Mouse (Mus musculus) lung, postnatal 0 days (tissue): ENCODE measurements around the gene Clba1. TPM values are rescaled to one million over a fixed set of nuclear protein-coding genes. Genes with fewer than 3 reads are reported as not detected.
A peak's percentile ranks its signal among the peaks of the same experiment; 100 is the strongest.

Experiments
- ATAC-seq: fragments of 200-750 bp; cut with Nextera tagmentation; 2 replicates; pipeline ENCODE4 v1.8.0; 2017; ENCODE audit warnings: moderate library complexity
- DNase-seq: peaks from one replicate; pipeline ENCODE4 v3.0.0-alpha.2; 2016; ENCODE audit warnings: low spot score
- H3K27ac ChIP-seq: fragments of 300-500 bp; sonication (generic); 2 replicates; pipeline ENCODE4 v1.5.1; 2014; ENCODE audit warnings: antibody characterized with exemption, mild to moderate bottlenecking, low read length, mixed read lengths
- H3K27me3 ChIP-seq: fragments of 300-500 bp; sonication (generic); replicated peaks from 2 replicates; pipeline ENCODE4 v1.6.1; 2014; ENCODE audit warnings: low read length, mixed read lengths; ENCODE audit not compliant: insufficient read depth
- H3K36me3 ChIP-seq: fragments of 300-500 bp; sonication (generic); 2 replicates; pipeline ENCODE4 v1.6.1; 2014; ENCODE audit warnings: low read length, mixed read lengths; ENCODE audit not compliant: insufficient read depth
- H3K4me1 ChIP-seq: fragments of 300-500 bp; sonication (generic); 2 replicates; pipeline ENCODE4 v1.6.1; 2014; ENCODE audit warnings: antibody characterized with exemption, low read depth, low read length, mixed read lengths; ENCODE audit not compliant: insufficient read depth
- H3K4me2 ChIP-seq: fragments of 300-500 bp; sonication (generic); replicated peaks from 2 replicates; pipeline ENCODE4 v1.6.1; 2014; ENCODE audit warnings: low read depth, mild to moderate bottlenecking, low read length, moderate library complexity, mixed read lengths
- H3K4me3 ChIP-seq: fragments of 300-500 bp; sonication (generic); 2 replicates; pipeline ENCODE4 v1.5.1; 2014; ENCODE audit warnings: low read depth, low read length
- H3K9ac ChIP-seq: fragments of 300-500 bp; sonication (generic); replicated peaks from 2 replicates; pipeline ENCODE4 v1.6.1; 2014; ENCODE audit warnings: low read depth, mild to moderate bottlenecking
- H3K9me3 ChIP-seq: fragments of 300-500 bp; sonication (generic); 2 replicates; pipeline ENCODE4 v1.6.1; 2016; ENCODE audit warnings: low read length, mixed read lengths
- CTCF ChIP-seq: IDR thresholded peaks from 2 replicates; pipeline ENCODE4 v1.5.1; 2016; ENCODE audit warnings: antibody characterized with exemption, mild to moderate bottlenecking
- EP300 ChIP-seq: IDR thresholded peaks from 2 replicates; pipeline ENCODE4 v1.6.1; 2016; ENCODE audit warnings: antibody characterized with exemption, mild to moderate bottlenecking, control low read depth
- WGBS: fragments of 180-500 bp; shearing (Covaris S2); extraction: QIAGEN DNeasy Blood & Tissue Kit; methylation state at CpG from one replicate; pipeline ENCODE4 v1.1.7; 2014; 5-methylcytosine and 5-hydroxymethylcytosine counted together
- polyA plus RNA-seq: library from polyadenylated mRNA; unstranded; fragments of >200 nt; fragmentation: Nextera tagmentation; extraction: Ambion mirVana; gene quantifications from 2 replicates; pipeline ENCODE4 v1.2.1, GENCODE M21; 2015

Clba1 gene
- polyA plus RNA-seq, 1 experiment from 2014 or later = 17.8 TPM

GRCm38 (mm10) chr12:112864804-112865203 is 56.1 kb downstream of the Clba1 start:
- DNase-seq = peak; percentile 60
- Histone ChIP-seq H3K27ac (no peak overlapping the region), H3K9ac (no peak overlapping the region), H3K4me1 (no peaks in the 10 kb centered on the region), H3K9me3 (no peaks in the 10 kb centered on the region), H3K4me3 (no peak overlapping the region), H3K36me3 (no peaks in the 10 kb centered on the region), H3K27me3 (no peaks in the 10 kb centered on the region), H3K4me2 (no peak overlapping the region)
- WGBS = 71% methylated on average over 7 of the region's 7 CpGs
- TF ChIP-seq CTCF (no peak), EP300 (no peak)
- peak; percentile 23; the same call in 1 of the 2 replicates for ATAC-seq

Other genes starting within 250 kb of the Clba1 start
- gene Inf2, start 220.2 kb upstream of the Clba1 start, polyA plus RNA-seq = 4.9 and 5.2 TPM in 2 replicates
- 29.9 and 43.0 TPM in 2 replicates for gene Adssl1, start 188.9 kb upstream of the Clba1 start, polyA plus RNA-seq
- 130 and 152 TPM in 2 replicates for gene Siva1, start 164.3 kb upstream of the Clba1 start, polyA plus RNA-seq
- gene Akt1, start 134.1 kb upstream of the Clba1 start, polyA plus RNA-seq = 78.8 and 91.3 TPM in 2 replicates
- 14.0 and 14.6 TPM in 2 replicates for gene Zbtb42, start 130.1 kb upstream of the Clba1 start, polyA plus RNA-seq
- 17.5 and 20.8 TPM in 2 replicates for gene Cep170b, start 88.5 kb upstream of the Clba1 start, polyA plus RNA-seq
- 19.6 and 23.8 TPM in 2 replicates for gene Pld4, start 48.3 kb upstream of the Clba1 start, polyA plus RNA-seq
- 4.8 and 4.9 TPM in 2 replicates for gene Ahnak2, start 6.3 kb upstream of the Clba1 start, polyA plus RNA-seq
- gene Cdca4, start 20.5 kb downstream of the Clba1 start, polyA plus RNA-seq = 28.1 and 29.5 TPM in 2 replicates
- gene Gpr132, start 59.3 kb downstream of the Clba1 start, polyA plus RNA-seq = 0.25 and 0.40 TPM in 2 replicates
- gene Jag2, start 120.8 kb downstream of the Clba1 start, polyA plus RNA-seq = 6.0 and 7.7 TPM in 2 replicates
- 101 TPM in 2 replicates for gene Nudt14, start 133.2 kb downstream of the Clba1 start, polyA plus RNA-seq
- gene Btbd6, start 167.5 kb downstream of the Clba1 start, polyA plus RNA-seq = 20.2 and 23.4 TPM in 2 replicates
- 38.8 and 44.9 TPM in 2 replicates for gene Brf1, start 191.8 kb downstream of the Clba1 start, polyA plus RNA-seq
- 6.8 and 9.5 TPM in 2 replicates for gene Pacs2, start 205.6 kb downstream of the Clba1 start, polyA plus RNA-seq